Mouse (Mus musculus) liver, embryonic 14.5 days (tissue): ENCODE measurements around the gene Hsh2d. TPM values are rescaled to one million over a fixed set of nuclear protein-coding genes. Genes with fewer than 3 reads are reported as not detected.

Experiments used
- ATAC-seq: fragments of 200-750 bp; cut with Nextera tagmentation; 2 replicates; pipeline ENCODE4 v1.8.0; 2017; ENCODE audit warnings: moderate number of reproducible peaks, mild to moderate bottlenecking, moderate library complexity; ENCODE audit not compliant: insufficient read depth
- DNase-seq, 3 experiments: peaks; one replicate each; pipeline ENCODE4 v3.0.0-alpha.2; 2012 to 2013; ENCODE audit warnings: low read depth in 3 of 3, low spot score in 3 of 3
- H3K27ac ChIP-seq: fragments of 300-500 bp; sonication (generic); 2 replicates; pipeline ENCODE4 v1.5.1; 2014; ENCODE audit warnings: moderate library complexity, mild to moderate bottlenecking, control low read depth, inconsistent platforms
- H3K27me3 ChIP-seq: fragments of 300-500 bp; sonication (generic); 2 replicates; pipeline ENCODE4 v1.6.1; 2014; ENCODE audit warnings: mild to moderate bottlenecking, low read length, moderate library complexity; ENCODE audit not compliant: control insufficient read depth, insufficient read depth
- H3K36me3 ChIP-seq: fragments of 300-500 bp; sonication (generic); replicated peaks from 2 replicates; pipeline ENCODE4 v1.6.1; 2014; ENCODE audit warnings: low read depth; ENCODE audit not compliant: control insufficient read depth, insufficient read depth
- H3K4me1 ChIP-seq, 2 experiments: fragments of 200-500 bp in 1 of 2; fragments of 300-500 bp in 1 of 2; sonication (generic) in 1 of 2; replicated peaks; 2 replicates each; pipeline ENCODE4 v1.6.1; 2012 to 2014; ENCODE audit warnings: antibody characterized with exemption in 1 of 2, inconsistent platforms in 1 of 2, low read length in 1 of 2; ENCODE audit not compliant: control insufficient read depth in 2 of 2, insufficient read depth in 2 of 2
- H3K4me2 ChIP-seq: fragments of 300-500 bp; sonication (generic); 2 replicates; pipeline ENCODE4 v1.6.1; 2014; ENCODE audit warnings: low read depth, mild to moderate bottlenecking, control low read depth, moderate library complexity
- H3K4me3 ChIP-seq, 2 experiments: fragments of 200-500 bp in 1 of 2; fragments of 300-500 bp in 1 of 2; sonication (generic) in 1 of 2; 2 replicates each; pipeline ENCODE4 v1.5.1; 2012 to 2014; ENCODE audit warnings: low read depth in 2 of 2, low read length in 2 of 2, mild to moderate bottlenecking in 2 of 2, control low read depth in 1 of 2, inconsistent platforms in 1 of 2, moderate library complexity in 1 of 2; ENCODE audit not compliant: insufficient read depth in 1 of 2
- H3K9ac ChIP-seq: fragments of 300-500 bp; sonication (generic); replicated peaks from 2 replicates; pipeline ENCODE4 v1.6.1; 2014; ENCODE audit warnings: mild to moderate bottlenecking, control low read depth, moderate library complexity
- H3K9me3 ChIP-seq: fragments of 300-500 bp; sonication (generic); 2 replicates; pipeline ENCODE4 v1.6.1; 2016; ENCODE audit warnings: low read length, mixed read lengths; ENCODE audit not compliant: control insufficient read depth
- CTCF ChIP-seq: IDR thresholded peaks from 2 replicates; pipeline ENCODE4 v1.5.1; 2016; ENCODE audit warnings: antibody characterized with exemption, low read depth, control low read depth
- EP300 ChIP-seq: IDR thresholded peaks from 2 replicates; pipeline ENCODE4 v1.6.1; 2016; ENCODE audit warnings: antibody characterized with exemption, low read depth
- WGBS: fragments of 180-500 bp; shearing (Covaris S2); extraction: QIAGEN DNeasy Blood & Tissue Kit; methylation state at CpG from one replicate; pipeline ENCODE4 v1.1.7; 2014; ENCODE audit not compliant: insufficient replicate concordance; 5-methylcytosine and 5-hydroxymethylcytosine counted together
- polyA plus RNA-seq, 2 experiments: library from polyadenylated mRNA; depleted of rRNA in 1 of 2; stranded (reverse) in 1 of 2; unstranded in 1 of 2; fragments of >200 nt; fragmentation: Nextera tagmentation in 1 of 2; extraction: Ambion mirVana in 1 of 2; gene quantifications; 2 replicates each; pipeline versions ENCODE4 v1.2.1 to v1.2.3; 2012 to 2014

Hsh2d gene
- polyA plus RNA-seq, 2 experiments, result 0.11 to 0.18 TPM

DNA sequence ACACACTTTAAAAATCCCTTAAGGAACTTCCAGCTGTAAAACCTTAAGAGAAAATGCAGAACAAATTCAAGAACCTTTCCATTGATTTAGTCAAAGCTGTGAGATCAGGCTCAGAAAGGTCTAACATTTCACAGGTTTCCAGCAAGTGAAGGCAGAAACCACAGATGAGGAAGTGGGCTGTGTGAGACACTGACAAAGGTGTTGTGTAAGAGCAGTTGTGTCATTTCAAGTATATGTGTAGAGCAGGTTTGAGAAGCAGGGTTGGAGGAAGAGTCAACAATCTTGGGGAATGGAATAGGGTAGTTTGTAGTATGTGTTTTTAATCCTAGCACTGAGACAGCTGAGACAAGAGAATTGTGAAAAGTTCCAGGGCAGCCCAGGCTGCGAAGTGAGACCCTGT, 26.4 kb downstream of the Hsh2d start:
- WGBS, result 17% methylated on average over 1 of the region's 1 CpGs
- no peak overlapping the region for H3K4me3 ChIP-seq
- no peaks in the 10 kb centered on the region for H3K27me3 ChIP-seq
- DNase-seq, result no peak
- no peaks in the 10 kb centered on the region for H3K36me3 ChIP-seq
- peaks cover 2 to 6% of the 10 kb centered on the region in 2 experiments; a peak in 3 of 4 replicates for H3K4me1 ChIP-seq
- H3K27ac ChIP-seq, result no peak overlapping the region
- no peak for ATAC-seq
- H3K4me2 ChIP-seq, result no peak overlapping the region
- no peak overlapping the region for H3K9ac ChIP-seq
- no peaks in the 10 kb centered on the region for H3K9me3 ChIP-seq
- TF ChIP-seq EP300 (no peak), CTCF (no peak)

DNA sequence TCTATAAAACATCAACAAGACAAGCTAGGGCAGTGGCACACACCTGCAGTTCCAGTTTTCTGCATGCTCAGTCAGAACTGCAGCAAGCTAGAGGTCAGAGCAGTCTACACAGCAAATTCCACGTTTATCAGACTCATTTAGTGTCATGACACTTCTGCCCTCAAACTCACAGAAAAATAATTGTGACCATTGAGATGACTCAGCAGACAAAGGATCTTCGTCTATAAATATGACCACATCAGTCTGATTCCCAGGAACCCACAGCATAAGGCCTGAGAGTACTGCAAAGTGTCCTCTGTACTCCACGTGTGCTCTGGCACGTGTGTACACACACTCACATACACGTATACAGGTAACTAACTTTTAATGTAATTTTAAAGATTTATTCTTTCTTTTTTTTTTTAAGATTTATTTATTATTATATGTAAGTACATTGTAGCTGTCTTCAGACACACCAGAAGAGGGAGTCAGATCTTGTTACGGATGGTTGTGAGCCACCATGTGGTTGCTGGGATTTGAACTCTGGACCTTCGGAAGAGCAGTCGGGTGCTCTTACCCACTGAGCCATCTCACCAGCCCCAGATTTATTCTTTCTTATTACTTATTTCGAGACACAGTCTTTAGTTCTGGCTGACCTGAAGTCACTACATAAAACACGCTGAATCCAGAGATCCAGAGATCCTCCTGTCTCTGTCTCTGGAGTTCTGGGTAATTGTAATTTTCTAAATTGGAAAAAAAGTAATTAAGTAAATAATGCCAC, 29.5 kb downstream of the Hsh2d start:
- Histone ChIP-seq H3K4me3 (peak overlapping the region; percentile 78 to 97), H3K4me2 (peak overlapping the region; percentile 87), H3K36me3 (peaks cover 25% of the 10 kb centered on the region), H3K9ac (no peak overlapping the region), H3K9me3 (no peaks in the 10 kb centered on the region), H3K27me3 (no peaks in the 10 kb centered on the region), H3K27ac (no peak overlapping the region), H3K4me1 (peaks cover 2 to 9% of the 10 kb centered on the region in 2 experiments; a peak in 3 of 4 replicates)
- ATAC-seq (no peak; the same call in 1 of the 2 replicates), DNase-seq (no peak)
- 60% methylated on average over 9 of the region's 10 CpGs for WGBS
- no peak for TF ChIP-seq EP300
- no peak for TF ChIP-seq CTCF

DNA sequence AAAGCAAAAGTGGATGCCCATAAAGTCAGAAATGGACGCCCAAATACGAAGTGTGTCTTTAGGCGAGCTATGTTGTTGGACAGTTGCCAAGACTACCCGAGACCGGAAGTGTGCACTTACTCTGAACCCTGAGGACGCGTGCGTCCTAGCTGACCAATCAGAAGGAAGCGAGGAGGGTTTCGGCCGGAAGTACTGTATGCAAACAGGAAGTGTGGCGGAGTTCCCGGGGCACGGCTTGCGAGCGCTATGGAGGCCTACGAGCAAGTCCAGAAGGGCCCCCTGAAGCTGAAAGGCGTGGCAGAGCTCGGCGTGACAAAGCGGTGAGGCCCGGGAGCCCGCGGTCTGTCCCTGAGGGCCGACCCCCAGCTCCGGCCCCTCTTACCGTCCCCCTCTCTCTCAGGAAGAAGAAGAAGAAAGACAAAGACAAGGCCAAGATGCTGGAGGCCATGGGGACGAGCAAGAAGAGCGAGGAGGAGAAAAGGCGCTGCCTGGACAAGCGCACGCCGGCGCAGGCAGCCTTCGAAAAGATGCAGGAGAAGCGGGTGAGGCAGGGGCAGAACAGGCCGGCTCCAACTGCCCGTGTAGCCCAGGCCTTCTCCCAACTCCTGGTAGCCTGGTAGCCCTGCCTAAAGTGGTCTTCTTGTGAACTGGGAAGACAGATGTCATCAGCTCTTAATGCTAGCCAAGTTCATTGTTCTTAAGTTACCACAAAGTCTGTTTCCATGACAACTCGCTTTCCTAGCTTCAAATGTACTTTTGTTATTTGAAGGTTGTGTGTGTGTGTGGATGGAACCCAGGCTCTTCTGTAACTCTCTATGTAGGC, 30.3 kb downstream of the Hsh2d start, which contains the start of gene Fam32a:
Fam32a (plus strand) TSS at position 190 of the 823 bp plus-strand sequence.
- 9% methylated on average over 39 of the region's 39 CpGs for WGBS
- TF ChIP-seq CTCF (no peak), EP300 (no peak)
- ATAC-seq, result peak; percentile 98

DNA sequence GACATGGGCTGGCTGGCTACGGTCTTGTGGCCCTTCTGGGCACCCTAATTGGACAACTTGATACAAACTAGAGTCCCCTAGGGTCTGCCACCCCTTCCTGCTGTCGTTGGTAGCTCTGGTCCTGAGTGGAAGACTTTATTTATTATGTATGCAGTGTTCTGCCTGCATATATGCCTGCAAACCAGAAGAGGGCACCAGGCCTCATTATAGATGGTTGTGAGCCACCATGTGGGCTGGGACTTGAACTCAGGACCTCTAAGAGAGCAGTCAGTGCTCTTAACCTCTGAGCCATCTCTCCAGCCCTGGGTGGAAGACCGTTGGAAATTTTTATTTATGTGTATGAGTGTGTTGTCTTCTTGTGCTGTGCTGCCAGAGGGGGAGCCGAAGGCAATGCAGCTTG, 31.3 kb downstream of the Hsh2d start:
- Histone ChIP-seq H3K27ac (no peak overlapping the region), H3K36me3 (peaks cover 25% of the 10 kb centered on the region), H3K4me3 (peak overlapping the region; percentile 78 to 97), H3K4me1 (peaks cover 2 to 9% of the 10 kb centered on the region in 2 experiments; a peak in 3 of 4 replicates), H3K9ac (peak overlapping the region; percentile 74), H3K27me3 (no peaks in the 10 kb centered on the region), H3K9me3 (no peaks in the 10 kb centered on the region), H3K4me2 (peak overlapping the region; percentile 87)
- TF ChIP-seq CTCF, result peak; percentile 68
- TF ChIP-seq EP300, result no peak
- ATAC-seq (no peak), DNase-seq (no peak)
- 66% methylated on average over 4 of the region's 4 CpGs for WGBS

More for the DNA sequence above, 30.3 kb downstream of the Hsh2d start, which contains the start of gene Fam32a:
- peaks cover 25% of the 10 kb centered on the region for H3K36me3 ChIP-seq
- peaks cover 2 to 9% of the 10 kb centered on the region in 2 experiments; a peak in 3 of 4 replicates for H3K4me1 ChIP-seq
- H3K9me3 ChIP-seq, result no peaks in the 10 kb centered on the region
- H3K4me2 ChIP-seq, result peak within 1 kb of the TSS; percentile 87
- no peaks in the 10 kb centered on the region for H3K27me3 ChIP-seq
- H3K27ac ChIP-seq, result peak within 1 kb of the TSS; percentile 66
- H3K4me3 ChIP-seq, result peak within 1 kb of the TSS; percentile 78 to 97
- H3K9ac ChIP-seq, result peak within 1 kb of the TSS; percentile 74
- peak; percentile 97 to 98 (median 98) for DNase-seq
